8 mouse cellular contexts compared by ENCODE assay signal in the genomic region with DNA sequence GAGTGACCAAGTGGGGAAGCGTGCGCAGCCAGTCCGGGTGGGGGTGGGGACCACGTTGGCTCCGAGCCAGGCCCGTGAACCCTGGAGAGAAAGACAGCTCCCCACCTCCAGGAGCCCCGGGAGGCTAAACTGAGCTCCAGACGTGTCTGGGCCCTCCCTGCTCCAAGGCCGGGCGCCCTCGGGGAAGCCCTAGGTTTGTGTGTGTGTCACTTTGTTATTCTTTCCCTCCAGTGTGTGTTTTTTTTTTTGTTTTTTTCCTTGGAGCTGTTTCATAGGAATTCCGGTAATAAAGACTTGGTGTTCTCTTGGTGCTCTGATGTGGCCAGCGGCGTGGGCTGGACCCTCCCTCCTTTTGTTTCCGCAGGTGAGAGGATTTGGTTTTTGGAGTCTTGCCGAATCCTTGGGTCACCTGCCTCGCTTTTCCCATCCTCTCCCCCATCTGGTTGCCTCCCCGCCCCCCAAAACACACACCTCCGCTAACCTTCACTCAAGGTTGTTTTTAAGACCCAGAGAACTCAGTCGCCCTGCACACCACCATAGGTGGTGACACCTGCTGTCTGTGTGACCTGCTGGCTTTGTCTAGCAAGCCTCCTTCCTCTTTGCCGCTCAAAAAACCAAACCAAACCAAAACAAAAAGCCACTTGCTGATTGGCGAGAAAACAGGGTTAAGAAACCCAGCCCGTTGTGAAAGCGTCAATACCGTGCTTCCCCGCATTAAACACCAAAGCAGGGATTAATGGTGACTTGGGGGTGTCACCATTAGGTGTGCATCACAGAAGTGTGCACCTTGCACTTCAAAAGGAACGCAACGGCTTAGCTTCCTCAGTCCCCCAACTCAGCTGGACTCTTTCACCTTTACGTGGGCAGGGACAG. TPM values are rescaled to one million over a fixed set of nuclear protein-coding genes. Genes with fewer than 3 reads are reported as not detected.
DNase-seq lines count a peak whose midpoint lies in the region; ATAC-seq and TF ChIP-seq lines count a peak whose summit lies in the region.

No protein-coding gene starts in this region.

- intact Hi-C loops in heart, postnatal 25 days (cut with DNase I) = no loop called here

- peaks cover 70% of the 10 kb centered on the region for H3K27me3 ChIP-seq in embryonic facial prominence, embryonic 10.5 days (replicated peaks; ENCODE audit: low read depth, poor library complexity, severe bottlenecking)
- H3K27me3 ChIP-seq in limb, embryonic 14.5 days (ENCODE audit: control insufficient read depth, insufficient read depth, low read length) = peaks cover 29% of the 10 kb centered on the region

- peaks cover 6% of the 10 kb centered on the region; the same call in 1 of the 2 replicates for H3K36me3 ChIP-seq in embryonic facial prominence, embryonic 10.5 days (replicated peaks)
- no peaks in the 10 kb centered on the region; the same call in 1 of the 2 replicates for H3K36me3 ChIP-seq in limb, embryonic 14.5 days (ENCODE audit: control insufficient read depth, insufficient read depth, low read length)

- H3K27ac ChIP-seq in embryonic facial prominence, embryonic 10.5 days (replicated peaks) = no peak overlapping the region; the same call in 1 of the 2 replicates
- no peak overlapping the region for H3K27ac ChIP-seq in limb, embryonic 14.5 days (replicated peaks; ENCODE audit: low read depth, low read length)

- ATAC-seq in limb, embryonic 14.5 days (ENCODE audit: low FRiP score, low read depth) = no peak

- H3K9ac ChIP-seq in limb, embryonic 14.5 days (ENCODE audit: low read depth, low read length, severe bottlenecking) = peak overlapping the region; percentile 28; the same call in 1 of the 2 replicates

- H3K4me2 ChIP-seq in limb, embryonic 14.5 days (replicated peaks; ENCODE audit: low read depth, low read length, severe bottlenecking) = peak overlapping the region; percentile 35

- H3K9me3 ChIP-seq in embryonic facial prominence, embryonic 10.5 days = no peaks in the 10 kb centered on the region
- H3K9me3 ChIP-seq in limb, embryonic 14.5 days (ENCODE audit: control insufficient read depth, low read length) = no peaks in the 10 kb centered on the region

- H3K4me1 ChIP-seq in embryonic facial prominence, embryonic 10.5 days = peaks cover 44% of the 10 kb centered on the region
- H3K4me1 ChIP-seq in limb, embryonic 14.5 days (ENCODE audit: control insufficient read depth, insufficient read depth, low read length) = peaks cover 22% of the 10 kb centered on the region; the same call in 1 of the 2 replicates

- peak overlapping the region; percentile 42 for H3K4me3 ChIP-seq in embryonic facial prominence, embryonic 10.5 days
- H3K4me3 ChIP-seq in limb, embryonic 14.5 days (replicated peaks; ENCODE audit: low read length) = peak overlapping the region; percentile 10

- DNase-seq in heart, adult 11 months = peak; percentile 93
- DNase-seq in heart, postnatal 25 days (ENCODE audit: low spot score) = no peak
- DNase-seq in 416B (ENCODE audit: low read depth) = peak; percentile 49
- peak; percentile 55 for DNase-seq in embryonic facial prominence, embryonic 10.5 days (ENCODE audit: low spot score)
- DNase-seq in limb, embryonic 14.5 days (ENCODE audit: low spot score) = no peak
- DNase-seq in testis, postnatal 14 days (ENCODE audit: low spot score) = peak; percentile 57
- DNase-seq in embryo, embryonic 11 days = no peak
- no peak for DNase-seq in frontal cortex, adult 2 months (ENCODE audit: extremely low spot score in 1 of 2, low spot score in 1 of 2)

- WGBS in embryonic facial prominence, embryonic 10.5 days = 3% methylated on average over 29 of the region's 29 CpGs
- WGBS in limb, embryonic 14.5 days = 7% methylated on average over 29 of the region's 29 CpGs

- TF ChIP-seq POLR2A in limb, embryonic 14.5 days (IDR thresholded peaks at IDR 0.05; ENCODE audit: borderline replicate concordance, extremely low read depth, insufficient read depth, insufficient read length) = no peak

RNA-seq across cellular contexts. Expression of gene Mrps23, which starts 10.1 kb away (rescaled TPM):
- total RNA-seq in heart, postnatal 25 days (2021) = 100 to 1,000 TPM; 301 to 306 TPM
- 60.4 and 71.7 TPM in 2 replicates for polyA plus RNA-seq in embryonic facial prominence, embryonic 10.5 days (2016; fragmentation: Nextera tagmentation; extraction: Ambion mirVana)
- 46.9 and 63.5 TPM in 2 replicates for polyA plus RNA-seq in limb, embryonic 14.5 days (2012; rRNA removed)
- polyA plus RNA-seq in limb, embryonic 14.5 days (2014; fragmentation: Nextera tagmentation; extraction: Ambion mirVana) = 60.2 and 64.7 TPM in 2 replicates
- 71.1 and 76.6 TPM in 2 replicates for polyA plus RNA-seq in frontal cortex, adult 2 months (2012; rRNA removed)

Comparison
In these comparisons a context has a peak if more than half of its experiments do, and no peak if none do; other contexts are left out.
1. DNase-seq: peak in heart, adult 11 months (single experiment), 416B (single experiment), embryonic facial prominence, embryonic 10.5 days (single experiment) and testis, postnatal 14 days (single experiment); none in heart, postnatal 25 days (single experiment), limb, embryonic 14.5 days (single experiment), embryo, embryonic 11 days (single experiment) and frontal cortex, adult 2 months (0 of 2).